Mouse (Mus musculus) right cerebral cortex, postnatal 4 days (tissue): Measurements from ENCODE around the gene Cox7a1.
"Not testable (repeated sequence)": the region's sequence is repeated elsewhere in the genome, so short reads cannot be mapped to it uniquely, and the experiment has no call there.

Experiments used
- DNase-seq: peaks from one replicate; pipeline ENCODE4 v3.0.0-alpha.2; 2022

Cox7a1 gene

DNA sequence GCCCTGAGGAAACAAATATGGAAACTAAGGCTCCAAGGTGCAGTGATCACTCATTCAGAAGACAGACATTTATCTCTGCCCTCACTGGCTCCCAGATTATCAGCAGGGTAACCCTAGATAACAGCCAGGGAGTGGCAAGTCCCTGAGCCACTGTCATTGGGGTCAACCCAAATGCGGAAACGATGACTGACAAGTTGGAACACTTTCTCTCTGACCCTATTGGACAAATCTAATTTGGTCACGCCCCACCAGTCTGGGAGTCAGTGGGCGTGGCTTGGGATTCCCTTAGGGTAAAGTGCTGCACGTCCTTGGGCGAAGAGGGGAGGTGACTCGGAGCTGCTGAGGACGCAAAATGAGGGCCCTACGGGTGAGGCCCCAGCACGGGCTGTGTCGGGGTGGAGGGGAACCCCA, at the start of gene Cox7a1:
TSS of gene Cox7a1 (plus strand) at position 266 of the 411 bp plus-strand sequence.
- DNase-seq: peak; percentile 42

DNA sequence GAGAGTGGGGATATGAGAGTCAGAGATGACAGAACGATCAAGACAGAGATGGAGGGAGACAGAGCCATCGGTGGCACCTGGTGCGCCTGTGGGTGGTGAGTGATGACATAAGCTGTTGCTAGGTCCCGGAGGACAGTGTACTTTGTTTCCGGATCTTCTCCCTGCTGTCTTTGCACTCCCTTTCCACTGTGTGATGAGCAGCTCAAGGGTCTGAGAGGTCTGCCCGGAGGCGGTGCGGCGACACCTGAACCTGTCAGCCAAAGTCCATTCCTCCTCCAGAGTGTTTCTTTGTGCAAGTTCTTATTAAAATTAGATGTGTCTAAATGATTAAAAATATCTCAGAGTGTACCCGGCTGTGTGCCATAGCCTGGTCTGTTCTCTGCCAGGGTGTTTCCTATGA, 47.1 kb upstream of the Cox7a1 start:
- DNase-seq: no peak

GRCm38 (mm10) chr7:30143170-30143554, 40.8 kb upstream of the Cox7a1 start:
- DNase-seq: no peak

GRCm38 (mm10) chr7:30143555-30144209, 40.3 kb upstream of the Cox7a1 start:
- DNase-seq: peak; percentile 81

DNA sequence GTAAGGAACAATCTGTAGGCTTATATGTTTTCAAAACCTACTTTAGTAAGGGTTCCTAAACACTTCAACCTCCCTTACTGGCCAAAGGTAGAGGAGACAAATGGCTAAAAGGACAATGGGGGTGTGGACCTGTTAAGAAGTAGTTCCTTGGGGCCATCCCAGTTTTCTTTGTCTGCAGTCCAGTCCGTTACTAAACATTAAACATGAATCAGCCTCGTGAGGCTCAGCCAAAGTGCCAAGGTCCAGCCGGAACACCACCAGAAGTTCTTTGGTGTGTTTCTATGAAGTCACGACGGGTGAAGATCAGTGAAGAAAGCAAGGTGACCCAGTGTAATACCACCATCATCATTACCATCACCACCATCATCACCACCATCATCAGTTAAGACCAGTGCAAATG, 36.9 kb upstream of the Cox7a1 start:
- DNase-seq: no peak

GRCm38 (mm10) chr7:30154040-30154439, 29.9 kb upstream of the Cox7a1 start:
- no peak for DNase-seq

- no peak for DNase-seq
Observed at GRCm38 (mm10) chr7:30155507-30155906, 28.4 kb upstream of the Cox7a1 start.

DNA sequence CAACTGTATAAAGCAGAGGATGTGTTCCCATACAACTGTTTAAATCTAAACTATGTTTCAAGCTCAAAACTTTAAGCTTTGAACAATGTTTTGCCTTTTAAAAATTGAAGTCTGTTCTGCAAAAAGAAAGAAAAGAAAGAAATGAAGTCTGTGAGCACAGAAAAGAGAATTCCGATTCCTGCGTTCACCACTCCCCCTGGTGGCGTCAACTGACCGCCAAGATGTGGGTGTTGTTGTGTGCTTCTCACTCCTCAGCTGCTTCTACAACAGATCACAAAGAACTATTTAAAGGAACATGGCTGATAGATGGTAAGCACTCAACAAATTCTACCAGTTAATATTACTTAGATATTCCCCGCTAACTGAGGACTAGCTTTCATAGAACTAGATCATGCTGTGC, 20.8 kb upstream of the Cox7a1 start:
- DNase-seq: no peak

DNA sequence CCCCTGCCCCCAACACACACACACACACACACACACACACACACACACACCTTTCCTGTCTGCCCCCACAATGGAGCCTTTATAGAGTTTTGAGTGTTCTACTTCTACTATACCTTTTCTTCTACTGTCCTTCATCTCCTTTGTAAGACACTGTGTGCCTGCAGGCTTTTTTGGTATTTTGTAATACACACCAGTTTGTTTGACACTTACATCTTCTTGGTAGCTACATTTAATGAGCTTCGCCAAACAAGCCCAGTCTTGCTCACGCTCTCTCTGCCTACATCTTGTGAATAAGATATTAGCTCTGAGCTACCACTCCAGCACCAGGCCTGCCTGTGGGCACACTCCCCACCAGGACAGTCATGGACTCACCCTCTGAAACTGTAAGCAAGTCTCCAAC, 19.2 kb upstream of the Cox7a1 start:
- no peak for DNase-seq

- no peak for DNase-seq
Observed at GRCm38 (mm10) chr7:30168914-30169582, 14.9 kb upstream of the Cox7a1 start.

GRCm38 (mm10) chr7:30169583-30170282, 14.2 kb upstream of the Cox7a1 start, which contains the start of gene Zfp146:
TSS of gene Zfp146 (minus strand) at chr7:30169750.
- DNase-seq: peak; percentile 79

- no peak for DNase-seq
Observed at GRCm38 (mm10) chr7:30170283-30170951, 13.5 kb upstream of the Cox7a1 start.

GRCm38 (mm10) chr7:30176474-30176873, 7.5 kb upstream of the Cox7a1 start:
- no peak for DNase-seq

- DNase-seq: no peak
Observed at GRCm38 (mm10) chr7:30178256-30178655, 5.7 kb upstream of the Cox7a1 start.

DNA sequence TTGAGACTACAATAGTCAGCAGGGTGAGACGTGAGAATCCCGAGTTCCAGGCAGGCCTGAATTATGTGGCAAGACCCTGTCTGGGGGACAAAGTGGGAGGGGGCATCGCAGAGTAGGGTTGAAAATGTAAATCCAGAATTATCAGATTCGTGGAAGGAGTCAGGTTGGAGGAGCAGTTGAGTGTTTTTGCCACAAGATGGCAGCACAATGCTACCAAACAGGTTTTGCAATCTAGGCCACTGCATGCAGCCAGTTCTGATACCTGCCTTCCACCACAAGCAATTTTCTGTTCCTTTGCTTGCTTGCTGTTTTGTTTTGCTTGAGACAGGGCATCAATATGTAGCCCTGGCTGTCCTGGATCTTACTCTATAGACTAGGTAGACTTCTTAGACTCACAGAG, 2.6 kb upstream of the Cox7a1 start:
- DNase-seq: peak; percentile 71

GRCm38 (mm10) chr7:30181929-30182328, 2.0 kb upstream of the Cox7a1 start:
- DNase-seq: not testable (repeated sequence)

GRCm38 (mm10) chr7:30183189-30183588, 755 bp upstream of the Cox7a1 start:
- DNase-seq: not testable (repeated sequence)

- no peak for DNase-seq
Observed at GRCm38 (mm10) chr7:30184641-30185348, 851 bp downstream of the Cox7a1 start.

DNA sequence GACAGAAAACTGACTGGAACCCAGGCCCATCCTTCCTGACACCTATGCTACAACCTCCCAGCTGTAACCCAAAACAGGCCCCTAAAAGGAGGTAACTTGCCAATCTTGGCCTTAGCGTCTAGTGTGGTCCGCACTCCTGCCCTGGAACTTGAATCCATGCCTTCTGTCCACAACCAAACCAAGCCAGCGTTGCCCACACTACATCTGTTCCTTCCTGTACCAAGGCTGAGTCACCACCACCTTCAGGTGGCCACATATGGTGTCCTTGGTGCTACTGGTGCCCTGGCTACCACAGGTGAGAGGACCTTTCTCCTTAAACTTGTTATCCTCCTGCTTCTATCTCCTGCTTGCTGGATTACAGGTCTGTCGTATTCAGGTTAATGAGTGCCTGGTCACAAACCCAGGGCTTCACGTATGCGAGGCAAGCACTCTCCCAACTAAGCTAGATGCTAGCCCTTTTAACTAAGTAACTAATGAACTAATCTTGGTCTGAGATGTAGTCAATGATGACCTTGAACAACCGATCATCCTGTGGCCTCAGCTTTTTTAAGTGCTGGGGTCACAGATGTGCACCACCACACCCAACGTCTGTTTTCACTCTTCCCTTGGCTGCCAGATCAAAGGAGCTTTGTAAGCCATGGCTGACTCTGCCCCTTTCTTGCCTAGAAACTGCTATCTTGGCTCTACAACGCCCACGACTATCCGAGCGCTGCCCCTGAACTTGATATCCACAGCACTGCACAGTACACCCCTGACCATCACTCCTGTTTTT, 4.6 kb downstream of the Cox7a1 start:
- DNase-seq: no peak

GRCm38 (mm10) chr7:30189116-30189491, 5.2 kb downstream of the Cox7a1 start:
- DNase-seq: no peak

- DNase-seq: no peak
Observed at GRCm38 (mm10) chr7:30192088-30192487, 8.1 kb downstream of the Cox7a1 start.

DNA sequence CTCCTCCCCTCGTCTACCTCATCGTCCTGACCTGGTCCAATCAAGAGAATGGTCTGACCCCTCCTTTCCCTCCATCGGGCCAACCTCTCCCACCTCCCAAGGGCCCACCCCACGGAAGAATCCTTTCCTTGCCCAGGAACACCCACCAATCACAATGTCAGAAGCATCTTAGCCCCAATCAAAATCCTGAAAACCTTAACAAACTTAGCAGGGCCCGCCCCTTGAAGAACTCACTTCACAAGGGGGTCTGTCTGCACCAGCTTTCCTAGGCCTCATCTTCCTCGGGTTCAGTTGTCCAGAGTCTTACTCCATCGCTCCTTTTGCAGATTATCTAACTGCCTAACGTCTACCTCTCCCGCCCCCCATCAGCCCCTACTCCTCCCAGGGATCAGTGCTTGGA, 9.1 kb downstream of the Cox7a1 start:
- no peak for DNase-seq
